Mouse (Mus musculus) testis, adult 2 months (tissue): Measurements from ENCODE around the gene Kif18b. TPM values are rescaled to one million over a fixed set of nuclear protein-coding genes. Genes with fewer than 3 reads are reported as not detected.

Experiments used
- H3K27ac ChIP-seq: fragments of 200-500 bp; 2 replicates; pipeline ENCODE4 v1.5.1; 2012; ENCODE audit warnings: low read depth, low read length; ENCODE audit not compliant: control insufficient read depth, insufficient read depth
- H3K27me3 ChIP-seq: fragments of 200-500 bp; 2 replicates; pipeline ENCODE4 v1.6.1; 2012; ENCODE audit warnings: mild to moderate bottlenecking, low read length, moderate library complexity; ENCODE audit not compliant: control insufficient read depth, insufficient read depth
- H3K36me3 ChIP-seq: fragments of 200-500 bp; 2 replicates; pipeline ENCODE4 v1.6.1; 2012; ENCODE audit warnings: mild to moderate bottlenecking, low read length; ENCODE audit not compliant: control insufficient read depth, insufficient read depth
- H3K4me1 ChIP-seq: fragments of 200-500 bp; 2 replicates; pipeline ENCODE4 v1.6.1; 2012; ENCODE audit warnings: low read length; ENCODE audit not compliant: control insufficient read depth, insufficient read depth
- H3K4me3 ChIP-seq: fragments of 200-500 bp; 2 replicates; pipeline ENCODE4 v1.5.1; 2012; ENCODE audit warnings: low read depth, mild to moderate bottlenecking, low read length, moderate library complexity, mixed read lengths; ENCODE audit not compliant: control insufficient read depth
- CTCF ChIP-seq: fragments of 200-500 bp; IDR thresholded peaks from 2 replicates; pipeline ENCODE4 v1.5.1; 2012; ENCODE audit warnings: low read depth, mild to moderate bottlenecking, inconsistent platforms, low read length, moderate library complexity; ENCODE audit not compliant: control insufficient read depth, insufficient read depth, insufficient replicate concordance
- POLR2A ChIP-seq: fragments of 200-500 bp; IDR thresholded peaks from 2 replicates; pipeline ENCODE4 v1.6.1; 2012; ENCODE audit warnings: low read depth, mild to moderate bottlenecking, inconsistent platforms, low read length, moderate library complexity; ENCODE audit not compliant: control insufficient read depth
- polyA plus RNA-seq: library from polyadenylated mRNA; depleted of rRNA; stranded (reverse); fragments of >200 nt; gene quantifications from 2 replicates; pipeline ENCODE4 v1.2.3, GENCODE M21; 2012

The Kif18b gene
- polyA plus RNA-seq, 1 experiment = 25.9 TPM

DNA sequence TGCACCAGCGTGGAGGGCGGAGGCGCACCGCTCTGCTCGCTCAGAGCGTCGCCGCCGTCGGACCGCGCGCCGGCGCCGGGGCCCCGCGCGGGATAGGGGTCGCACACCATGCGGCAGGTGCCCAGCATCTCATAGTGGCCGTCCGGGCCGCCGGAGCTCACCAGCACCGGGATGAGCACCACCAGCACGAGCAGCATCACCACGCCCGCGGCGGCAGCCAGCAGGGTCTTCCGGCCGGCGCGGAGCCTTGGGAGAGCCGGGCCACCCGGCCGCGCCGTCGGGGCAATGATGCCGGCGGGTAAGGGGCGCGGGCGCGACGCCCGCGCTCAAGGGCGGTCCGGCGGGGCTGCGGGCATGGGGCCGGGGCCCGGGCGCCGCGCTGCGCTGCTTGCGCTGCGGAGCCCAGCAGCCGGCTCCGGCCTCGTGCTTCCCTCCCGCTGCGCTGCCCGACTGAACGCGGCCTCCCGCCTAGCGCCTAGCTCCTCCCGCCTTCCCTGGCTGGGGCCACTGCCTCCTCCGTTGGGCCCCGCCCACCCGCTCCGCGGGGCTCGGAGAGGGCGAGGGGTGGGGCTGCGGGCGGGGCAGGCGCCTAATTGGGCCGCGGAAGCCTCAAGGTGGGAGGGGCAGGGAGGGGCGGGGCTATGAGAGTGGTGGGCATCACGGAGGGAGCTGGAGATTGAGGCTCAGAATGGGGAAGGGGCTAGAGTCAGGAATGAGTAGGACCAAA, 21.5 kb upstream of the Kif18b start, which contains the start of gene C1ql1:
TSS of gene C1ql1 (minus strand) at position 424 of the 727 bp plus-strand sequence.
- no peak within 1 kb of the TSS for H3K27ac ChIP-seq
- no peaks in the 10 kb centered on the region for H3K36me3 ChIP-seq
- peaks cover 16% of the 10 kb centered on the region for H3K4me1 ChIP-seq
- no peaks in the 10 kb centered on the region; the same call in none of the 2 replicates for H3K27me3 ChIP-seq
- H3K4me3 ChIP-seq = peak within 1 kb of the TSS; percentile 30
- TF ChIP-seq CTCF (no peak), POLR2A (no peak)

DNA sequence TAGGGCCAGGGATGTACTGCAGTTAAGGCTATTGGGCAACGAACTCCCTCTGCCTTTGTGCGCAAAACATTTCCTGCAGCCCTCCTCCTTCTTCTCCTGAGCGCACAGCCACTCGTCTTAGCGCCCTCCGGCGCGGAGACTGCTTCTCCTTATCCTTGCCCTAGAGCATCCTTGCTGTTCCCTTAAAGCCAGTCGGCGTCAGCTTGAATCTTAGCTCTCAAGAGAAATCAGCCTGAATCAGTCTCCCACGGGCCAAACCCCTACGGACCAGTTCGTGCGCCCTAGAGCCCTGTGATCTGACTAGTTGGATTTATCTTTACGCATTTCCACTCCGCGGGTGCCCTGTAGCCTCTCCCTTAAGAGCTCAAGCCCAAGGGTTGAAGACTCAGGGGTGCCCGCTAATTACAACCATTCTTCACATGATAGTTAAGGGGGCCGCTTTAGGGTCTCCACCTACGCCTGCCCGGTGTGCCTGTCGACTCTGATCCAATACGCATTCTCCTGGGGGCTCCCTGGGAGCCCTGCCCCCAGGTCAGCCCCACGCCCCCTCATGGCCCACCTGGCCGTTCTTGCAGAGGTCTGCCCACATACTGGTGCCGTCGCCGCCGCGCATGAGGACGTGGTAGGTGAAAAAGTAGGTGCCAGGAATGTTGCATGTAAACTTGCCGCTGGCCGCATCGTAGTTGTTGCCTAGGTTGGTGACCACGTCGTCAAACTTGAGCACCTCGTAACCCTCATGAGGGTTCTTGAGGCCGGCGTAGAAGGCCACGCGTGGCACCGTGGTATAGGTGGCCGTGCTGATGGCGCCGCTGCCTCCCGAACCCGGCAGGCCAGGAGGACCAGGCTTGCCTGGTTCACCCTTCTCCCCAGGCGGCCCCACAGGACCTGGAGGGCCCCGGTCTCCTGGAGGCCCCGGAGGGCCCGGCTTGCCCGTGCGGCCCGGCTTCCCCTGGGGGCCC, 20.7 kb upstream of the Kif18b start:
- Histone ChIP-seq H3K27ac (no peak overlapping the region), H3K27me3 (no peaks in the 10 kb centered on the region; the same call in none of the 2 replicates), H3K36me3 (no peaks in the 10 kb centered on the region), H3K4me1 (peaks cover 16% of the 10 kb centered on the region), H3K4me3 (peak overlapping the region; percentile 2)
- TF ChIP-seq POLR2A (no peak), CTCF (no peak)

DNA sequence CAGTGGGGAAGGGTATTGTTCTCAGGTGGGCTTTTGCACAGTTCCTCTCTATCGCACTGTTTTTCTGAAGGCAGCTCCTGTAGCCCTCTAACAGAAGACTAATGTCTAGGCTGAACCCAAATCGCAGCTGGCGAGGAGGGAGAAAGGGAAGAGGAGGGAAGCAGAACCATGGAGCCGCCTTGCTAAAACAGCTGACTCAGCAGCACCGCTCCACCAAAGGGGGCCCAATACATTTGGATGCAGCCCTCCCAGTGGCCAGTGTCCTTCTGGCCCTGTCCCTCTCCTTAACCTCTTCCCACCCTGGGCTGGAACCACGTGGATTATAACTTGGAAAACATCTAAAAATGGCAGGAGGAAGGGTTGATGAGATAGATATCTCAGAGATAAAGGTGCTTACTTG, 16.3 kb upstream of the Kif18b start:
- TF ChIP-seq CTCF (no peak), POLR2A (no peak)
- Histone ChIP-seq H3K4me3 (no peak overlapping the region), H3K27ac (no peak overlapping the region), H3K27me3 (no peaks in the 10 kb centered on the region; the same call in 1 of the 2 replicates), H3K4me1 (peaks cover 11% of the 10 kb centered on the region), H3K36me3 (no peaks in the 10 kb centered on the region)

DNA sequence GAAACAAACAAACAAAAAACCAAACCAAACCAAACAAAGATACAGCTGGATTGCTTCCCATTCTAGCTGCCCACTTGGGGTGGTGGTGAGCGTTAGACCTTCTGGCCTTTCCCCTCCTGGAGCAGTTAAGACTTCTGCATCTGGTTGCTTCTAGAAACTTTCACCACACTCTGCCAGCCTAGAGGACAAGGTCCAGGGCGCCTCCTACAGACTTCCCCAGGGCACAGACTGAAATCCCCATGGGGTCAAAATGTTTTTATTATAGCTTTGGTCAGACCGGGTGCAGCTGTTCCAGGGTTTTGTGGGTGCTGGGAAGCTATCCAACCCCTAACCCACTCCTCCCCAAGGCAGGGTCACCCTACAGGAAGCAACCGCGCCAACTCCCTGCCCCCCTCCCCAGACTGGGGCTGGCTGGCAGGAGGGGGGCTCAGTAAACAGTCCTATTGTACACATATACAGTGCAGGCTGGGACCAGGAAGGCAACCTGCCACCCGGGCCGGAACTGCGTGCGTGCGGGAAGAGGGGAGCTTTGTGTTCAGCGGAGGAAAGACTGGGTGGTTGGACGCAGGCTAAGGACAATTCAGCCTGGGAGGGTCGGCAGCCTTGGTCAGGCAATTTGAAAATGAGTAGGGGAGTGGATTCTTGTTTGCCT, 14.2 kb upstream of the Kif18b start:
- H3K27me3 ChIP-seq = no peaks in the 10 kb centered on the region
- H3K36me3 ChIP-seq = no peaks in the 10 kb centered on the region
- peaks cover 3% of the 10 kb centered on the region for H3K4me1 ChIP-seq
- H3K4me3 ChIP-seq = peak overlapping the region; percentile 21; the same call in 1 of the 2 replicates
- TF ChIP-seq CTCF (no peak), POLR2A (no peak)
- H3K27ac ChIP-seq = no peak overlapping the region

DNA sequence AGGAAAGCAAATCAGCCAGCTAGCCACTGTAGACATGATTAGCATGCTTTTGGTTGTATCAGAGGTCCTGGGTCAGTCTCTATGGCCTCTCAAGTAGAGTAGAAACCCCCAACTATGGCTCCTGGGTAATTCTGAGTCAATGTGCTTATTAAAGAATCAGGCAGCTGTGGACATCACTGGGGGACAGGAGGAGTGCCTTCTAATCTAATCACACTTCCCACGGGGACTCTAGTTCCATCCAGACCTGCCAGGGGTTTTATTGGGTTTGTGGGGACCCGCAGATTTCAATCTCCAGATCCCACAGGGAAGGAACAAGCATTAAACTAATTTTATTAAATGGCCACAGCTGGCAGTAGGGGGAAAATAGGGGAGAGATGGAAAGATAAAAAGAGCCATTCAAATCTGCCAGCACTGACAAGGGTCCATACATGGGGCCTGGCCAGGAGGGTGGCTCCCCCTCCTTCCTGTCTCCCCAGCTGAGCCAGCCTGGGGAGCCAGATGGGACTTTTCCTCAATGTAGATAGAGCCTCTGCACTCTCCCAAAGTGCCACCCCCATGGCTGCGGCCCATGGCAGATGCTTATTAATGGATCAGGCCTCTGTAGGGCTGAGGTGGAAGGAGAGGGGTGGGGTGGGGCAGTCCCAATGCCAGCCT, 12.7 kb upstream of the Kif18b start:
- H3K4me3 ChIP-seq = no peak overlapping the region
- H3K27me3 ChIP-seq = no peaks in the 10 kb centered on the region
- H3K27ac ChIP-seq = no peak overlapping the region
- H3K36me3 ChIP-seq = no peaks in the 10 kb centered on the region
- H3K4me1 ChIP-seq = peaks cover 4% of the 10 kb centered on the region
- TF ChIP-seq CTCF (no peak), POLR2A (no peak)

DNA sequence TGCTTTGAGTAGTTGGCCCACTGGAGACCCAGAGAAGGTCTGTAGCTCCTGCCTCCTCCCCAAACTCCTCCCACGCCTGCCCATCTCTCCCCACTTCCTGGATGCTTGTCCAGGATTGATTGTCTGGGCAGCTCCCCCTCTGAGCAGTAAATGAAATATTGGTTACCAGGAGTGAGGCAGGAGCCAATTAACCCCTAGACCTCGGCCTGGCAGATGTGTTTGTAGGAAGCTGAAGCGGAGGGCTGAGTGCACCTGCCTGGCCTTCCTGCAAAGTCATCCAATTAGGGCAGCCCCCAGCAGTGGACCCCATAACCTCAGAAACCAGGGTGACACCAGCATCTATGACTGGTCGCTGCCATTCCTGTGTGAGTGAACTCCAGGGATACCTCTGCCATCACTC, 11.3 kb upstream of the Kif18b start:
- H3K27ac ChIP-seq = no peak overlapping the region
- TF ChIP-seq CTCF (no peak), POLR2A (no peak)

DNA sequence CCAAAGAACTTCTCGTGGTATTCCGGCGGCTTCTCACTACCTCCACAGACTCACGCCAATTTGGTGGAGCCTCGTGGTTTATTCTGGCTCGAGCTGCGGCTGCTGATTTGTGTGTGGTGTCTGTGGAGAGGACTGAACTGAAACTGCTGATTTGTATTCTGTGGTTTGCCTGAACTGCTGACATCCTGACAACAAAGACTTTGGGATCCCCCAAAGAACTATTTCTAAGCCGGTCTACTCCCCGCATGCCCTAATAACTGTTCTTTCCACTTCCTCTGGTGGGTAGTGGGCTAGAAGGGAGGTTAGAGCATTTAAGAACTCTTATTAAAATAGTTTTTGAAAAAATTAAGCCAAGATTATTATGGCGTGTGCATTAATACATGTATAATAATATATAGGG, 5.7 kb upstream of the Kif18b start:
- no peak for TF ChIP-seq POLR2A
- TF ChIP-seq CTCF = no peak
- Histone ChIP-seq H3K27me3 (no peaks in the 10 kb centered on the region), H3K27ac (no peak overlapping the region), H3K4me1 (peaks cover 5% of the 10 kb centered on the region), H3K4me3 (no peak overlapping the region), H3K36me3 (no peaks in the 10 kb centered on the region)

More for the DNA sequence above, 11.3 kb upstream of the Kif18b start:
- H3K4me1 ChIP-seq = peaks cover 8% of the 10 kb centered on the region
- no peak overlapping the region for H3K4me3 ChIP-seq
- no peaks in the 10 kb centered on the region for H3K36me3 ChIP-seq
- H3K27me3 ChIP-seq = no peaks in the 10 kb centered on the region
